Mouse (Mus musculus) lung, embryonic 14.5 days (tissue): ENCODE measurements around the gene Ift43. TPM values are rescaled to one million over a fixed set of nuclear protein-coding genes. Genes with fewer than 3 reads are reported as not detected.

ENCODE experiments used
- ATAC-seq: fragments of 200-750 bp; cut with Nextera tagmentation; 2 replicates; pipeline ENCODE4 v1.8.0; 2017; ENCODE audit warnings: mild to moderate bottlenecking, moderate TSS enrichment, moderate library complexity; ENCODE audit not compliant: insufficient read depth
- DNase-seq: peaks from one replicate; pipeline ENCODE4 v3.0.0-alpha.2; 2015
- H3K27ac ChIP-seq: fragments of 300-500 bp; sonication (generic); 2 replicates; pipeline ENCODE4 v1.5.1; 2014; ENCODE audit warnings: low read depth, mild to moderate bottlenecking, moderate library complexity
- H3K27me3 ChIP-seq: fragments of 300-500 bp; sonication (generic); 2 replicates; pipeline ENCODE4 v1.6.1; 2014; ENCODE audit warnings: low read length, control low read depth; ENCODE audit not compliant: insufficient read depth
- H3K36me3 ChIP-seq: fragments of 300-500 bp; sonication (generic); 2 replicates; pipeline ENCODE4 v1.6.1; 2014; ENCODE audit warnings: control low read depth; ENCODE audit not compliant: insufficient read depth
- H3K4me1 ChIP-seq: fragments of 300-500 bp; sonication (generic); 2 replicates; pipeline ENCODE4 v1.6.1; 2014; ENCODE audit warnings: antibody characterized with exemption, control low read depth; ENCODE audit not compliant: insufficient read depth
- H3K4me2 ChIP-seq: fragments of 300-500 bp; sonication (generic); 2 replicates; pipeline ENCODE4 v1.6.1; 2014; ENCODE audit warnings: mild to moderate bottlenecking
- H3K4me3 ChIP-seq: fragments of 300-500 bp; sonication (generic); 2 replicates; pipeline ENCODE4 v1.5.1; 2014; ENCODE audit warnings: low read depth, low read length
- H3K9ac ChIP-seq: fragments of 300-500 bp; sonication (generic); 2 replicates; pipeline ENCODE4 v1.6.1; 2014
- H3K9me3 ChIP-seq: fragments of 300-500 bp; sonication (generic); 2 replicates; pipeline ENCODE4 v1.6.1; 2016; ENCODE audit warnings: low read depth, low read length, control low read depth
- CTCF ChIP-seq: IDR thresholded peaks from 2 replicates; pipeline ENCODE4 v1.5.1; 2016; ENCODE audit warnings: antibody characterized with exemption, low read depth
- WGBS: fragments of 180-500 bp; shearing (Covaris S2); extraction: QIAGEN DNeasy Blood & Tissue Kit; methylation state at CpG from one replicate; pipeline ENCODE4 v1.1.7; 2014; 5-methylcytosine and 5-hydroxymethylcytosine counted together
- polyA plus RNA-seq: library from polyadenylated mRNA; unstranded; fragments of >200 nt; fragmentation: Nextera tagmentation; extraction: Ambion mirVana; gene quantifications from 2 replicates; pipeline ENCODE4 v1.2.1, GENCODE M21; 2014

The Ift43 gene
- polyA plus RNA-seq, 1 experiment from 2014 or later = 88.3 TPM

- DNase-seq (no peak), ATAC-seq (no peak)
- Histone ChIP-seq H3K9me3 (no peaks in the 10 kb centered on the region), H3K27me3 (no peaks in the 10 kb centered on the region), H3K4me2 (peak overlapping the region; percentile 86), H3K9ac (peak overlapping the region; percentile 80), H3K4me3 (peak overlapping the region; percentile 55), H3K36me3 (no peaks in the 10 kb centered on the region), H3K27ac (peak overlapping the region; percentile 98), H3K4me1 (0 out of 2 replicates have a peak, but pooled peaks cover 6% of the 10 kb centered on the region)
- no peak for TF ChIP-seq CTCF
- WGBS = 12% methylated on average over 11 of the region's 11 CpGs
Observed at GRCm38 (mm10) chr12:86077736-86078135, 4.6 kb upstream of the Ift43 start.

- Histone ChIP-seq H3K4me1 (0 out of 2 replicates have a peak, but pooled peaks cover 6% of the 10 kb centered on the region), H3K4me3 (peak overlapping the region; percentile 55), H3K9ac (peak overlapping the region; percentile 80), H3K4me2 (peak overlapping the region; percentile 86), H3K27me3 (no peaks in the 10 kb centered on the region), H3K9me3 (no peaks in the 10 kb centered on the region), H3K27ac (peak overlapping the region; percentile 98), H3K36me3 (no peaks in the 10 kb centered on the region)
- 8% methylated on average over 9 of the region's 9 CpGs for WGBS
- DNase-seq (peak; percentile 24), ATAC-seq (no peak)
- TF ChIP-seq CTCF = no peak
Observed at GRCm38 (mm10) chr12:86078176-86078552, 4.2 kb upstream of the Ift43 start.

GRCm38 (mm10) chr12:86078553-86079201 lies 3.7 kb upstream of the Ift43 start, which contains the start of gene Tgfb3:
TSS of gene Tgfb3 (minus strand) at chr12:86079041.
- Histone ChIP-seq H3K27me3 (no peaks in the 10 kb centered on the region), H3K4me2 (peak within 1 kb of the TSS; percentile 86), H3K36me3 (no peaks in the 10 kb centered on the region), H3K27ac (peak within 1 kb of the TSS; percentile 98), H3K9ac (peak within 1 kb of the TSS; percentile 80), H3K4me1 (0 out of 2 replicates have a peak, but pooled peaks cover 6% of the 10 kb centered on the region), H3K9me3 (no peaks in the 10 kb centered on the region), H3K4me3 (peak within 1 kb of the TSS; percentile 55)
- DNase-seq (peak; percentile 85), ATAC-seq (peak; percentile 80)
- WGBS = under 1% methylated on average over 25 of the region's 25 CpGs
- no peak for TF ChIP-seq CTCF

GRCm38 (mm10) chr12:86079202-86079667 lies 3.1 kb upstream of the Ift43 start:
- DNase-seq = peak; percentile 96
- WGBS = under 1% methylated on average over 31 of the region's 31 CpGs
- peak; percentile 98 for TF ChIP-seq CTCF
- H3K36me3 ChIP-seq = no peaks in the 10 kb centered on the region
- 0 out of 2 replicates have a peak, but pooled peaks cover 6% of the 10 kb centered on the region for H3K4me1 ChIP-seq
- H3K27ac ChIP-seq = peak overlapping the region; percentile 98
- H3K4me3 ChIP-seq = peak overlapping the region; percentile 55
- ATAC-seq = peak; percentile 82
- H3K9me3 ChIP-seq = no peaks in the 10 kb centered on the region
- peak overlapping the region; percentile 80 for H3K9ac ChIP-seq
- H3K27me3 ChIP-seq = no peaks in the 10 kb centered on the region
- H3K4me2 ChIP-seq = peak overlapping the region; percentile 86

GRCm38 (mm10) chr12:86085873-86086272 lies 3.5 kb downstream of the Ift43 start:
- peaks cover 20% of the 10 kb centered on the region; the same call in 1 of the 2 replicates for H3K36me3 ChIP-seq
- no peak overlapping the region for H3K9ac ChIP-seq
- ATAC-seq (no peak), DNase-seq (no peak)
- H3K9me3 ChIP-seq = no peaks in the 10 kb centered on the region
- H3K4me3 ChIP-seq = no peak overlapping the region
- H3K4me1 ChIP-seq = no peaks in the 10 kb centered on the region
- H3K27ac ChIP-seq = no peak overlapping the region
- no peak overlapping the region for H3K4me2 ChIP-seq
- WGBS = 88% methylated on average over 7 of the region's 7 CpGs
- no peak for TF ChIP-seq CTCF
- no peaks in the 10 kb centered on the region for H3K27me3 ChIP-seq

- no peaks in the 10 kb centered on the region for H3K9me3 ChIP-seq
- 67% methylated on average over 7 of the region's 8 CpGs for WGBS
- H3K9ac ChIP-seq = no peak overlapping the region
- TF ChIP-seq CTCF = no peak
- H3K27ac ChIP-seq = no peak overlapping the region
- H3K4me3 ChIP-seq = no peak overlapping the region
- ATAC-seq (no peak), DNase-seq (no peak)
- no peak overlapping the region for H3K4me2 ChIP-seq
- H3K4me1 ChIP-seq = no peaks in the 10 kb centered on the region
- H3K36me3 ChIP-seq = peaks cover 20% of the 10 kb centered on the region; the same call in 1 of the 2 replicates
- H3K27me3 ChIP-seq = no peaks in the 10 kb centered on the region
Observed at GRCm38 (mm10) chr12:86086550-86086949, 4.2 kb downstream of the Ift43 start.

- H3K27me3 ChIP-seq = no peaks in the 10 kb centered on the region
- ATAC-seq (no peak), DNase-seq (no peak)
- H3K36me3 ChIP-seq = peaks cover 20% of the 10 kb centered on the region; the same call in 1 of the 2 replicates
- no peaks in the 10 kb centered on the region for H3K9me3 ChIP-seq
- H3K4me2 ChIP-seq = no peak overlapping the region
- 69% methylated on average over 7 of the region's 7 CpGs for WGBS
- no peaks in the 10 kb centered on the region for H3K4me1 ChIP-seq
- no peak for TF ChIP-seq CTCF
- H3K9ac ChIP-seq = no peak overlapping the region
- no peak overlapping the region for H3K27ac ChIP-seq
- no peak overlapping the region for H3K4me3 ChIP-seq
Observed at GRCm38 (mm10) chr12:86088042-86088441, 5.7 kb downstream of the Ift43 start.
